Mouse (Mus musculus): ENCODE measurements at regions not wholly inside any gene's neighbourhood (a gene's known extent, or its start where the extent isn't known, plus 50 kb on each side); places are given as distances from the start of the nearest gene placed in this dataset.
"Not testable (repeated sequence)": the region's sequence is repeated elsewhere in the genome, so short reads cannot be mapped to it uniquely, and the experiment has no call there.

- not testable (repeated sequence) for H3K4me1 ChIP-seq (replicated peaks; ENCODE audit: control insufficient read depth, insufficient read depth, low read length); H3K9ac ChIP-seq (ENCODE audit: low read depth, low read length); H3K36me3 ChIP-seq (ENCODE audit: control insufficient read depth, insufficient read depth, low read length); H3K4me2 ChIP-seq; ATAC-seq (replicated peaks; ENCODE audit: low FRiP score); H3K9me3 ChIP-seq (ENCODE audit: control insufficient read depth, low read length); H3K27ac ChIP-seq (ENCODE audit: low read depth, low read length); DNase-seq (ENCODE audit: low spot score); H3K27me3 ChIP-seq (replicated peaks; ENCODE audit: control insufficient read depth, insufficient read depth, low read length); H3K4me3 ChIP-seq (ENCODE audit: low read depth, low read length)
- WGBS = 81% methylated on average over 2 of the region's 2 CpGs
Observed at GRCm38 (mm10) chr9:6845281-6845680, 339.0 kb downstream of the Dync2h1 start.

GRCm38 (mm10) chr9:6834936-6835335 is 349.3 kb downstream of the Dync2h1 start:
- not testable (repeated sequence) for H3K36me3 ChIP-seq (ENCODE audit: control insufficient read depth, insufficient read depth, low read length); H3K27ac ChIP-seq (ENCODE audit: low read depth, low read length); H3K9ac ChIP-seq (ENCODE audit: low read depth, low read length); ATAC-seq (replicated peaks; ENCODE audit: low FRiP score); H3K4me1 ChIP-seq (replicated peaks; ENCODE audit: control insufficient read depth, insufficient read depth, low read length); H3K9me3 ChIP-seq (ENCODE audit: control insufficient read depth, low read length); DNase-seq (ENCODE audit: low spot score); H3K4me2 ChIP-seq; H3K27me3 ChIP-seq (replicated peaks; ENCODE audit: control insufficient read depth, insufficient read depth, low read length); H3K4me3 ChIP-seq (ENCODE audit: low read depth, low read length)
- WGBS = 62% methylated on average over 5 of the region's 5 CpGs

GRCm38 (mm10) chr9:6834470-6834869 is 349.8 kb downstream of the Dync2h1 start:
- WGBS = 57% methylated on average over 5 of the region's 5 CpGs
- Histone ChIP-seq H3K4me1 (replicated peaks; ENCODE audit: control insufficient read depth, insufficient read depth, low read length) (no peaks in the 10 kb centered on the region), H3K27me3 (replicated peaks; ENCODE audit: control insufficient read depth, insufficient read depth, low read length) (no peaks in the 10 kb centered on the region), H3K4me2 (no peak overlapping the region), H3K9me3 (ENCODE audit: control insufficient read depth, low read length) (no peaks in the 10 kb centered on the region), H3K36me3 (ENCODE audit: control insufficient read depth, insufficient read depth, low read length) (no peaks in the 10 kb centered on the region), H3K4me3 (ENCODE audit: low read depth, low read length) (no peak overlapping the region), H3K27ac (ENCODE audit: low read depth, low read length) (no peak overlapping the region), H3K9ac (ENCODE audit: low read depth, low read length) (no peak overlapping the region)
- no peak for DNase-seq (ENCODE audit: low spot score)
- ATAC-seq (replicated peaks; ENCODE audit: low FRiP score) = no peak

GRCm38 (mm10) chr9:6832862-6833261 is 351.4 kb downstream of the Dync2h1 start:
- DNase-seq (ENCODE audit: low spot score) (no peak), ATAC-seq (replicated peaks; ENCODE audit: low FRiP score) (no peak)
- Histone ChIP-seq H3K9me3 (ENCODE audit: control insufficient read depth, low read length) (no peaks in the 10 kb centered on the region), H3K4me3 (ENCODE audit: low read depth, low read length) (no peak overlapping the region), H3K36me3 (ENCODE audit: control insufficient read depth, insufficient read depth, low read length) (no peaks in the 10 kb centered on the region), H3K27ac (ENCODE audit: low read depth, low read length) (no peak overlapping the region), H3K4me1 (replicated peaks; ENCODE audit: control insufficient read depth, insufficient read depth, low read length) (no peaks in the 10 kb centered on the region), H3K9ac (ENCODE audit: low read depth, low read length) (no peak overlapping the region), H3K4me2 (no peak overlapping the region), H3K27me3 (replicated peaks; ENCODE audit: control insufficient read depth, insufficient read depth, low read length) (no peaks in the 10 kb centered on the region)
- 59% methylated on average over 2 of the region's 2 CpGs for WGBS

GRCm38 (mm10) chr9:6831642-6832041 is 352.6 kb downstream of the Dync2h1 start:
- H3K9me3 ChIP-seq (ENCODE audit: control insufficient read depth, low read length); H3K4me2 ChIP-seq; H3K36me3 ChIP-seq (ENCODE audit: control insufficient read depth, insufficient read depth, low read length); DNase-seq (ENCODE audit: low spot score); H3K27ac ChIP-seq (ENCODE audit: low read depth, low read length); H3K4me1 ChIP-seq (replicated peaks; ENCODE audit: control insufficient read depth, insufficient read depth, low read length); ATAC-seq (replicated peaks; ENCODE audit: low FRiP score); H3K9ac ChIP-seq (ENCODE audit: low read depth, low read length); H3K4me3 ChIP-seq (ENCODE audit: low read depth, low read length); H3K27me3 ChIP-seq (replicated peaks; ENCODE audit: control insufficient read depth, insufficient read depth, low read length): not testable (repeated sequence)
- 89% methylated on average over 6 of the region's 6 CpGs for WGBS

GRCm38 (mm10) chr9:6826581-6826980 is 357.7 kb downstream of the Dync2h1 start:
- no peaks in the 10 kb centered on the region for H3K9me3 ChIP-seq (ENCODE audit: control insufficient read depth, low read length)

GRCm38 (mm10) chr9:6825609-6826008 is 358.6 kb downstream of the Dync2h1 start:
- H3K4me1 ChIP-seq (replicated peaks; ENCODE audit: control insufficient read depth, insufficient read depth, low read length) = no peaks in the 10 kb centered on the region
- H3K36me3 ChIP-seq (ENCODE audit: control insufficient read depth, insufficient read depth, low read length) = no peaks in the 10 kb centered on the region
- H3K27ac ChIP-seq (ENCODE audit: low read depth, low read length) = no peak overlapping the region
- H3K27me3 ChIP-seq (replicated peaks; ENCODE audit: control insufficient read depth, insufficient read depth, low read length) = no peaks in the 10 kb centered on the region
- H3K4me3 ChIP-seq (ENCODE audit: low read depth, low read length) = no peak overlapping the region
- no peaks in the 10 kb centered on the region for H3K9me3 ChIP-seq (ENCODE audit: control insufficient read depth, low read length)
- no peak overlapping the region for H3K4me2 ChIP-seq
- H3K9ac ChIP-seq (ENCODE audit: low read depth, low read length) = no peak overlapping the region
- no peak for DNase-seq (ENCODE audit: low spot score)
- ATAC-seq (replicated peaks; ENCODE audit: low FRiP score) = no peak

More at GRCm38 (mm10) chr9:6826581-6826980, 357.7 kb downstream of the Dync2h1 start:
- DNase-seq (ENCODE audit: low spot score) (no peak), ATAC-seq (replicated peaks; ENCODE audit: low FRiP score) (no peak)
- H3K4me2 ChIP-seq = no peak overlapping the region
- no peaks in the 10 kb centered on the region for H3K4me1 ChIP-seq (replicated peaks; ENCODE audit: control insufficient read depth, insufficient read depth, low read length)
- 88% methylated on average over 3 of the region's 3 CpGs for WGBS
- H3K27ac ChIP-seq (ENCODE audit: low read depth, low read length) = no peak overlapping the region
- H3K27me3 ChIP-seq (replicated peaks; ENCODE audit: control insufficient read depth, insufficient read depth, low read length) = no peaks in the 10 kb centered on the region
- H3K36me3 ChIP-seq (ENCODE audit: control insufficient read depth, insufficient read depth, low read length) = no peaks in the 10 kb centered on the region
- H3K4me3 ChIP-seq (ENCODE audit: low read depth, low read length) = no peak overlapping the region
- no peak overlapping the region for H3K9ac ChIP-seq (ENCODE audit: low read depth, low read length)

- WGBS = 73% methylated on average over 1 of the region's 1 CpGs
- ATAC-seq (replicated peaks; ENCODE audit: low FRiP score) = not testable (repeated sequence)
Observed at GRCm38 (mm10) chr9:6823946-6824345, 360.3 kb downstream of the Dync2h1 start.

GRCm38 (mm10) chr9:6823536-6823935 is 360.7 kb downstream of the Dync2h1 start:
- Histone ChIP-seq H3K4me1 (replicated peaks; ENCODE audit: control insufficient read depth, insufficient read depth, low read length) (no peaks in the 10 kb centered on the region), H3K27me3 (replicated peaks; ENCODE audit: control insufficient read depth, insufficient read depth, low read length) (no peaks in the 10 kb centered on the region), H3K9me3 (ENCODE audit: control insufficient read depth, low read length) (no peaks in the 10 kb centered on the region), H3K4me2 (no peak overlapping the region), H3K4me3 (ENCODE audit: low read depth, low read length) (no peak overlapping the region), H3K9ac (ENCODE audit: low read depth, low read length) (no peak overlapping the region), H3K27ac (ENCODE audit: low read depth, low read length) (no peak overlapping the region), H3K36me3 (ENCODE audit: control insufficient read depth, insufficient read depth, low read length) (no peaks in the 10 kb centered on the region)
- 82% methylated on average over 1 of the region's 1 CpGs for WGBS
- DNase-seq (ENCODE audit: low spot score) (no peak), ATAC-seq (replicated peaks; ENCODE audit: low FRiP score) (no peak)

More at GRCm38 (mm10) chr9:6823946-6824345, 360.3 kb downstream of the Dync2h1 start:
- not testable (repeated sequence) for DNase-seq (ENCODE audit: low spot score); H3K27me3 ChIP-seq (replicated peaks; ENCODE audit: control insufficient read depth, insufficient read depth, low read length); H3K9ac ChIP-seq (ENCODE audit: low read depth, low read length); H3K27ac ChIP-seq (ENCODE audit: low read depth, low read length); H3K4me1 ChIP-seq (replicated peaks; ENCODE audit: control insufficient read depth, insufficient read depth, low read length); H3K9me3 ChIP-seq (ENCODE audit: control insufficient read depth, low read length); H3K4me3 ChIP-seq (ENCODE audit: low read depth, low read length); H3K4me2 ChIP-seq; H3K36me3 ChIP-seq (ENCODE audit: control insufficient read depth, insufficient read depth, low read length)

Measured in liver, embryonic 11.5 days (tissue).